Mouse (Mus musculus) myocyte (in vitro differentiated cells): Measurements from ENCODE around the gene Dnajc13. TPM values are rescaled to one million over a fixed set of nuclear protein-coding genes. Genes with fewer than 3 reads are reported as not detected.

Source experiments
- H3K27me3 ChIP-seq: one replicate; pipeline ENCODE4 v1.6.1; 2011; ENCODE audit not compliant: control insufficient read depth, insufficient read depth, insufficient read length
- H3K36me3 ChIP-seq: one replicate; pipeline ENCODE4 v1.6.1; 2011; ENCODE audit not compliant: control insufficient read depth, insufficient read depth
- H3K4me2 ChIP-seq: one replicate; pipeline ENCODE4 v1.6.1; 2011; ENCODE audit warnings: low read depth, control low read depth
- H3K4me3 ChIP-seq: one replicate; pipeline ENCODE4 v1.5.1; 2011; ENCODE audit warnings: mild to moderate bottlenecking, control low read depth, moderate library complexity
- H3K79me2 ChIP-seq: one replicate; pipeline ENCODE4 v1.6.1; 2011; ENCODE audit not compliant: control insufficient read depth, insufficient read depth
- H3ac ChIP-seq: one replicate; pipeline ENCODE4 v1.6.1; 2011; ENCODE audit not compliant: control insufficient read depth, insufficient read length
- CEBPB ChIP-seq: IDR thresholded peaks from 2 replicates; pipeline ENCODE4 v1.6.1; 2011; ENCODE audit warnings: mild to moderate bottlenecking, moderate library complexity; ENCODE audit not compliant: poor library complexity, insufficient read depth, severe bottlenecking
- E2F4 ChIP-seq: IDR thresholded peaks from one replicate; pipeline ENCODE4 v1.6.1; 2011; ENCODE audit warnings: mild to moderate bottlenecking, control low read depth, moderate library complexity; ENCODE audit not compliant: insufficient read depth
- MAX ChIP-seq: IDR thresholded peaks from one replicate; pipeline ENCODE4 v1.6.1; 2011; ENCODE audit warnings: low read depth, mild to moderate bottlenecking, control low read depth
- MYOD1 ChIP-seq, 3 experiments: IDR thresholded peaks; one replicate each; pipeline ENCODE4 v1.6.1; 2011; ENCODE audit warnings: control low read depth in 2 of 3, low read depth in 2 of 3, mild to moderate bottlenecking in 2 of 3, moderate library complexity in 1 of 3; ENCODE audit not compliant: insufficient read length in 2 of 3, control insufficient read depth in 1 of 3
- MYOG ChIP-seq, 3 experiments: IDR thresholded peaks; one replicate each; pipeline ENCODE4 v1.6.1; 2011; ENCODE audit warnings: control low read depth in 2 of 3, low read depth in 2 of 3, mild to moderate bottlenecking in 2 of 3; ENCODE audit not compliant: insufficient read length in 2 of 3, control insufficient read depth in 1 of 3, insufficient read depth in 1 of 3
- POLR2A ChIP-seq: IDR thresholded peaks from one replicate; pipeline ENCODE4 v1.6.1; 2011; ENCODE audit warnings: low read depth, mild to moderate bottlenecking, control low read depth, moderate library complexity; ENCODE audit not compliant: insufficient read length
- POLR2AphosphoS2 ChIP-seq: IDR thresholded peaks from one replicate; pipeline ENCODE4 v1.6.1; 2011; ENCODE audit warnings: low read depth, control low read depth; ENCODE audit not compliant: insufficient read length
- REST ChIP-seq: IDR thresholded peaks from one replicate; pipeline ENCODE4 v1.6.1; 2011; ENCODE audit warnings: mild to moderate bottlenecking, control low read depth, moderate library complexity; ENCODE audit not compliant: insufficient read depth, insufficient read length
- SRF ChIP-seq: IDR thresholded peaks from one replicate; pipeline ENCODE4 v1.6.1; 2011; ENCODE audit warnings: low read depth; ENCODE audit not compliant: control insufficient read depth, insufficient read length
- TCF12 ChIP-seq: IDR thresholded peaks from one replicate; pipeline ENCODE4 v1.6.1; 2011; ENCODE audit warnings: mild to moderate bottlenecking, control low read depth; ENCODE audit not compliant: poor library complexity, insufficient read depth, severe bottlenecking
- TCF3 ChIP-seq: IDR thresholded peaks from one replicate; pipeline ENCODE4 v1.6.1; 2011; ENCODE audit warnings: low read depth, control low read depth; ENCODE audit not compliant: insufficient read length
- USF1 ChIP-seq: IDR thresholded peaks from one replicate; pipeline ENCODE4 v1.6.1; 2011; ENCODE audit warnings: low read depth, mild to moderate bottlenecking, control low read depth, moderate library complexity
- polyA plus RNA-seq: library from polyadenylated mRNA; unstranded; fragments of >200 nt; fragmentation: generic; extraction: Trizol; gene quantifications from one replicate; pipeline ENCODE4 v1.2.1, GENCODE M21; 2012; ENCODE audit warnings: missing spikeins

Dnajc13 gene
- polyA plus RNA-seq, 1 experiment = 14.1 TPM

- Histone ChIP-seq H3K27me3 (no peaks in the 10 kb centered on the region), H3ac (no peak overlapping the region), H3K4me3 (no peak overlapping the region), H3K36me3 (no peaks in the 10 kb centered on the region), H3K4me2 (peak overlapping the region; percentile 49), H3K79me2 (no peaks in the 10 kb centered on the region)
- no peak for TF ChIP-seq USF1
- TF ChIP-seq TCF12 = no peak
- no peak for TF ChIP-seq TCF3
- TF ChIP-seq MAX = no peak
- no peak for TF ChIP-seq CEBPB
- TF ChIP-seq MYOG (IDR thresholded peaks at IDR 0.05; ENCODE audit: control insufficient read depth in 1 of 3, insufficient read depth in 1 of 3, insufficient read length in 2 of 3, low read depth in 2 of 3) = peak in 2 of 3 experiments; percentile 1 to 59
- no peak for TF ChIP-seq POLR2AphosphoS2
- TF ChIP-seq E2F4 = no peak
- TF ChIP-seq MYOD1 (IDR thresholded peaks at IDR 0.05; ENCODE audit: control insufficient read depth in 1 of 3, insufficient read length in 2 of 3, low read depth in 2 of 3) = peak in 2 of 3 experiments; percentile 19 to 22
- TF ChIP-seq POLR2A = no peak
- no peak for TF ChIP-seq REST
- TF ChIP-seq SRF = no peak
Measured at GRCm38 (mm10) chr9:104269349-104269871, 6.7 kb upstream of the Dnajc13 start.

DNA sequence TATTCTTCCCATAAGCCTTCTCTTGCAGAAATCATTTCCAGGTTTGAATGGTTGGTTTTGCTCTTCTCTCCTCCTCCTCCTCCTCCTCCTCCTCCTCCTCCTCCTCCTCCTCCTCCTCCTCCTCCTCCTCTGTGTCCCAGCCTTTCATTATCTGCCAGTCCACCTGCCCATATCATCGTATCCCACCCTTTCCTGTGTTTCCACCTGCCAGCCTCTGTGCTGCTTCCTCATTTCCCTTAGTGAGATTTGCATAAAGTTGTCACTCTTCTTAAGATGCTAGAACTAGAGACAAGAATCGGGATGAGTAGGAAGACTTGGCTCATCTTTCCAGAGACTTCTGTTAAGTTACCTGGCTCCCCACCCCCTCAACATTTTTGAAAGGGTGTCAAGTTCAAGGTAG, 1.8 kb upstream of the Dnajc13 start:
- Histone ChIP-seq H3K4me3 (no peak overlapping the region), H3K27me3 (no peaks in the 10 kb centered on the region), H3K4me2 (no peak overlapping the region), H3ac (no peak overlapping the region), H3K36me3 (peaks cover 2% of the 10 kb centered on the region), H3K79me2 (peaks cover 27% of the 10 kb centered on the region)
- TF ChIP-seq TCF3 (no peak), REST (no peak), CEBPB (no peak), SRF (no peak), MYOG (IDR thresholded peaks at IDR 0.05; ENCODE audit: control insufficient read depth in 1 of 3, insufficient read depth in 1 of 3, insufficient read length in 2 of 3, low read depth in 2 of 3) (no peak), E2F4 (no peak), MAX (no peak), POLR2A (no peak), POLR2AphosphoS2 (no peak), USF1 (no peak), MYOD1 (IDR thresholded peaks at IDR 0.05; ENCODE audit: control insufficient read depth in 1 of 3, insufficient read length in 2 of 3, low read depth in 2 of 3) (no peak), TCF12 (no peak)

DNA sequence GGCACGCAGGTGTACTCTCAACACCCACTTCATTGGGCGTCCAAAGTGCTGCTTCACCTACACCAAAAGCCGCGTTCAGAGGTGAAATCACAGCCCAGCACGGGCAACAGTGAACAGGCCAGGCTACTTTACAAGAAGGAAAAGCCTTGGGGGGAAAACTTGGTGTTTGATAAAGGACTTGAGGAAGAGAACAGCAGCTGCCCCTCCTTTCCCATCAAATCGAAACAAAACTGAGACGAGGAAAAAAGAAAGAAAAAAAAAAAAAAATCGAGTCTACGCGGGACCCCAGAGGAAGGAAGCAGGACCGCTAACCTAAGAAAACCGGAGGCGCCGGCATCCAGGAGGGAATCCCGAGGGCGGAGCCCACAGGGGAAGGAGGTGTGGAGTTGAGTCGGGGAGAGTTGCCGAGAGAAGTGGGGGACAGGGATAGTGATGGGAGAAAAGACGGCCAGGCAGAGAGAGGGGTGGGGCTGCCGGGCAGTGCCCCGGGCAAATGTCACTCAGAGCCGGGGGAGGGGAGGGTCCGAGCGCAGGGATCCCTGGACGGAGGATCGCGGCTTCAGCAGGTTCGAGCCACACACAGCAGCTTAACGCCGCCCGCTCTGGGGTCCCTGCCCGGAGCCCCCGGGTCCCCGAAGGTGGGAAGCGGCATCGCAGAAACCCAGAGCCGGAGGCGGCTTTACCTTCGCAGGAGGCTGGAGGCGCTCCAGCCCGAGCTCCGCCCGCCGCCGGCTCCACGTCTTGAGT, 541 bp downstream of the Dnajc13 start:
- H3K36me3 ChIP-seq = peaks cover 4% of the 10 kb centered on the region

GRCm38 (mm10) chr9:104260306-104260705, 2.4 kb downstream of the Dnajc13 start:
- peak overlapping the region; percentile 79 for H3K4me2 ChIP-seq

More for the DNA sequence above, 541 bp downstream of the Dnajc13 start:
- no peak for TF ChIP-seq MAX
- TF ChIP-seq MYOD1 (IDR thresholded peaks at IDR 0.05; ENCODE audit: control insufficient read depth in 1 of 3, insufficient read length in 2 of 3, low read depth in 2 of 3) = no peak
- no peak for TF ChIP-seq MYOG (IDR thresholded peaks at IDR 0.05; ENCODE audit: control insufficient read depth in 1 of 3, insufficient read depth in 1 of 3, insufficient read length in 2 of 3, low read depth in 2 of 3)
- no peak for TF ChIP-seq USF1
- TF ChIP-seq POLR2A = no peak
- no peak for TF ChIP-seq TCF12
- no peak for TF ChIP-seq SRF
- TF ChIP-seq TCF3 = no peak
- no peak for TF ChIP-seq E2F4
- no peak for TF ChIP-seq POLR2AphosphoS2
- no peak for TF ChIP-seq REST
- TF ChIP-seq CEBPB = no peak
- peak overlapping the region; percentile 67 for H3K4me3 ChIP-seq
- peak overlapping the region; percentile 79 for H3K4me2 ChIP-seq
- peak overlapping the region; percentile 37 for H3ac ChIP-seq
- peaks cover 51% of the 10 kb centered on the region for H3K79me2 ChIP-seq
- H3K27me3 ChIP-seq = no peaks in the 10 kb centered on the region

More at GRCm38 (mm10) chr9:104260306-104260705, 2.4 kb downstream of the Dnajc13 start:
- Histone ChIP-seq H3K36me3 (peaks cover 4% of the 10 kb centered on the region), H3K4me3 (no peak overlapping the region), H3K79me2 (peaks cover 70% of the 10 kb centered on the region), H3ac (no peak overlapping the region), H3K27me3 (no peaks in the 10 kb centered on the region)
- TF ChIP-seq REST = no peak
- TF ChIP-seq TCF12 = no peak
- no peak for TF ChIP-seq POLR2A
- no peak for TF ChIP-seq USF1
- no peak for TF ChIP-seq MAX
- TF ChIP-seq TCF3 = no peak
- no peak for TF ChIP-seq CEBPB
- no peak for TF ChIP-seq SRF
- TF ChIP-seq E2F4 = no peak
- TF ChIP-seq POLR2AphosphoS2 = no peak
- TF ChIP-seq MYOG (IDR thresholded peaks at IDR 0.05; ENCODE audit: control insufficient read depth in 1 of 3, insufficient read depth in 1 of 3, insufficient read length in 2 of 3, low read depth in 2 of 3) = no peak
- no peak for TF ChIP-seq MYOD1 (IDR thresholded peaks at IDR 0.05; ENCODE audit: control insufficient read depth in 1 of 3, insufficient read length in 2 of 3, low read depth in 2 of 3)
